ENCODE assay signal across 13 mouse cellular contexts in the genomic region with DNA sequence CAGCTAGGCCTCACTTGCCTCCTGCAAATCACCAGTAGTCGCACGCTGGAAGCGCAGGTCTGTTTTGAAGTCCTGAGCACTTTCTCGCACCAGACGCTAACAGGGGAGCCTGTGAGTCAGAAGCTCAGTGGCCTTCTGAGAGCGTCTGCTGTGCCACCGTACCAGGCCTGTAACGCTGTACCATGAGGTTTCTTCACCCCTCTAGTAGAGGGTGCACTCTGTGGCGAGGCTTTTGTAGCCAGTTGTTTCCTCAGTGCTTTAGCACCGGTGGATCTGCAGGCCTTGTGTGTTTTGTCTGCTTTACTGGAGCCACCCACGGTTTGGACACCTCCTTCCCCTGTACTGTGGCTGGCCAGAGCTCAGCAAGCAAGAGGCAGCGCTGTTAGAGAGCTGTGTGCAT. TPM values are rescaled to one million over a fixed set of nuclear protein-coding genes. Genes with fewer than 3 reads are reported as not detected.
DNase-seq lines count a peak whose midpoint lies in the region; ATAC-seq and TF ChIP-seq lines count a peak whose summit lies in the region.
"Had no signal": no experiment of that assay in that cellular context is flagged by ENCODE, and none has a peak within 500 bp of the region (broad histone marks: within the 10 kb centered on the region; RNA-seq: fewer than 3 reads in every experiment).

No protein-coding gene starts in this region.

- no peak for ATAC-seq in liver, embryonic 16.5 days (ENCODE audit: low read depth)
- ATAC-seq in liver, embryonic 11.5 days (replicated peaks; ENCODE audit: low FRiP score) = no peak

- peak overlapping the region; percentile 43 for H3K27ac ChIP-seq in gastrocnemius, adult 2 months
- H3K27ac ChIP-seq in liver, embryonic 16.5 days (ENCODE audit: low read length) = 0 out of 2 replicates have a peak overlapping the region, but pooled peaks have one; percentile 23
- no peak overlapping the region for H3K27ac ChIP-seq in liver, embryonic 11.5 days (ENCODE audit: low read depth, low read length)
- H3K27ac ChIP-seq in ES-Bruce4 (ENCODE audit: insufficient read depth, low read length) = no peak overlapping the region
- H3K27ac ChIP-seq: embryonic facial prominence, embryonic 15.5 days; limb, embryonic 15.5 days had no signal

- H3K4me1 ChIP-seq in liver, embryonic 16.5 days (ENCODE audit: control insufficient read depth, low read depth, low read length) = peaks cover 25% of the 10 kb centered on the region
- peaks cover 15% of the 10 kb centered on the region for H3K4me1 ChIP-seq in liver, embryonic 11.5 days (replicated peaks; ENCODE audit: control insufficient read depth, insufficient read depth, low read length)
- no peaks in the 10 kb centered on the region for H3K4me1 ChIP-seq in ES-Bruce4 (ENCODE audit: control insufficient read depth, insufficient read depth, low read length)

- no peak for TF ChIP-seq POLR2A in ES-Bruce4 (IDR thresholded peaks at IDR 0.05; ENCODE audit: insufficient read depth, low read length)

- no peak overlapping the region; the same call in 1 of the 2 replicates for H3K4me3 ChIP-seq in gastrocnemius, adult 2 months
- H3K4me3 ChIP-seq in liver, embryonic 16.5 days (ENCODE audit: low read depth, low read length) = no peak overlapping the region
- no peak overlapping the region for H3K4me3 ChIP-seq in liver, embryonic 11.5 days (ENCODE audit: low read depth, low read length)
- H3K4me3 ChIP-seq in ES-Bruce4 (ENCODE audit: low read depth, low read length) = peak overlapping the region; percentile 34; the same call in 1 of the 2 replicates
- H3K4me3 ChIP-seq: embryonic facial prominence, embryonic 15.5 days; limb, embryonic 15.5 days; myocyte had no signal

- TF ChIP-seq EP300 in ES-Bruce4 (IDR thresholded peaks at IDR 0.05; ENCODE audit: insufficient read depth, low read depth, low read length) = no peak

- no peak for DNase-seq in gastrocnemius, adult 2 months
- no peak for DNase-seq in gastrocnemius, adult 8-10 months (ENCODE audit: low spot score in 2 of 2)
- DNase-seq in liver, embryonic 11.5 days (ENCODE audit: low spot score) = no peak
- DNase-seq in 416B (ENCODE audit: low read depth) = peak; percentile 55
- DNase-seq in embryo, embryonic 11 days = no peak
- no peak for DNase-seq in layer of hippocampus, postnatal 10 days (ENCODE audit: low spot score in 2 of 2)
- DNase-seq: cerebellum, adult 11-12 months; kidney, adult 11 months had no signal

- intact Hi-C loops in gastrocnemius, adult 2 months (cut with DNase I) = no loop called here

- no peak overlapping the region for H3K9ac ChIP-seq in liver, embryonic 16.5 days (ENCODE audit: low read depth, low read length)
- no peak overlapping the region; the same call in 1 of the 2 replicates for H3K9ac ChIP-seq in liver, embryonic 11.5 days (ENCODE audit: low read depth, low read length)
- 0 out of 2 replicates have a peak overlapping the region, but pooled peaks have one; percentile 3 for H3K9ac ChIP-seq in ES-Bruce4 (ENCODE audit: low read depth, poor library complexity, severe bottlenecking)
- H3K9ac ChIP-seq: embryonic facial prominence, embryonic 15.5 days; limb, embryonic 15.5 days had no signal

- no peak for TF ChIP-seq CTCF in gastrocnemius, adult 2 months (IDR thresholded peaks at IDR 0.05)
- no peak for TF ChIP-seq CTCF in ES-Bruce4 (IDR thresholded peaks at IDR 0.05; ENCODE audit: low read depth, low read length)

- H3K27me3 ChIP-seq in liver, embryonic 16.5 days (ENCODE audit: control insufficient read depth, insufficient read depth, low read depth, low read length) = no peaks in the 10 kb centered on the region
- H3K27me3 ChIP-seq in liver, embryonic 11.5 days (replicated peaks; ENCODE audit: control insufficient read depth, insufficient read depth, low read length) = no peaks in the 10 kb centered on the region
- H3K27me3 ChIP-seq in ES-Bruce4 (ENCODE audit: control insufficient read depth, insufficient read depth, low read length, poor library complexity, severe bottlenecking) = no peaks in the 10 kb centered on the region
- H3K27me3 ChIP-seq: embryonic facial prominence, embryonic 15.5 days; limb, embryonic 15.5 days had no signal

- no peaks in the 10 kb centered on the region for H3K36me3 ChIP-seq in liver, embryonic 16.5 days (ENCODE audit: control insufficient read depth, insufficient read depth)
- no peaks in the 10 kb centered on the region for H3K36me3 ChIP-seq in liver, embryonic 11.5 days (ENCODE audit: control insufficient read depth, insufficient read depth, low read length)
- H3K36me3 ChIP-seq in ES-Bruce4 (ENCODE audit: control insufficient read depth, insufficient read depth, low read length, poor library complexity, severe bottlenecking) = no peaks in the 10 kb centered on the region
- H3K36me3 ChIP-seq: embryonic facial prominence, embryonic 15.5 days; limb, embryonic 15.5 days had no signal

- WGBS in liver, embryonic 16.5 days (ENCODE audit: insufficient replicate concordance) = 72% methylated on average over 12 of the region's 12 CpGs
- 70% methylated on average over 12 of the region's 12 CpGs for WGBS in liver, embryonic 11.5 days

- no peaks in the 10 kb centered on the region for H3K9me3 ChIP-seq in liver, embryonic 16.5 days (replicated peaks; ENCODE audit: control insufficient read depth, low read length)
- no peaks in the 10 kb centered on the region for H3K9me3 ChIP-seq in liver, embryonic 11.5 days (ENCODE audit: control insufficient read depth, low read length)
- no peaks in the 10 kb centered on the region for H3K9me3 ChIP-seq in ES-Bruce4 (replicated peaks; ENCODE audit: control insufficient read depth, insufficient read depth, low read length, poor library complexity, severe bottlenecking)
- H3K9me3 ChIP-seq: embryonic facial prominence, embryonic 15.5 days; limb, embryonic 15.5 days had no signal

- H3K4me2 ChIP-seq in liver, embryonic 16.5 days (ENCODE audit: low read depth, low read length) = no peak overlapping the region
- no peak overlapping the region for H3K4me2 ChIP-seq in liver, embryonic 11.5 days
- H3K4me2 ChIP-seq: embryonic facial prominence, embryonic 15.5 days; limb, embryonic 15.5 days had no signal

RNA-seq across cellular contexts. Expression of gene Dnajc3, which starts 4.3 kb away (rescaled TPM):
- total RNA-seq in gastrocnemius, adult 2 months (2021) = 10 to 100 TPM; 18.3 to 25.0 TPM
- 10 to 100 TPM; 15.9 to 21.0 (median 19.1) TPM for total RNA-seq in gastrocnemius, adult 8-10 months (2022)
- polyA plus RNA-seq in liver, embryonic 16.5 days (2015; fragmentation: Nextera tagmentation; extraction: Ambion mirVana) = 30.3 and 31.6 TPM in 2 replicates
- polyA plus RNA-seq in liver, embryonic 11.5 days (2014; fragmentation: Nextera tagmentation; extraction: Ambion mirVana) = 53.7 and 54.7 TPM in 2 replicates
- 32.4 and 33.2 TPM in 2 replicates for polyA plus RNA-seq in ES-Bruce4 (2011; ENCODE audit: insufficient read depth, insufficient read length, low read depth, missing spikeins)
- total RNA-seq in layer of hippocampus, postnatal 10 days (2021) = 10 to 100 TPM; 28.1 to 30.1 TPM

RNA-seq across cellular contexts. Expression of gene Dzip1, which starts 16.8 kb away (rescaled TPM):
- total RNA-seq in gastrocnemius, adult 2 months (2021) = 1 to 10 TPM; 1.6 to 2.6 TPM
- 1 to 10 TPM; 1.4 to 1.7 (median 1.6) TPM for total RNA-seq in gastrocnemius, adult 8-10 months (2022)
- polyA plus RNA-seq in liver, embryonic 16.5 days (2015; fragmentation: Nextera tagmentation; extraction: Ambion mirVana) = 1.4 and 1.7 TPM in 2 replicates
- 7.2 and 7.8 TPM in 2 replicates for polyA plus RNA-seq in liver, embryonic 11.5 days (2014; fragmentation: Nextera tagmentation; extraction: Ambion mirVana)
- 47.2 and 57.6 TPM in 2 replicates for polyA plus RNA-seq in ES-Bruce4 (2011; ENCODE audit: insufficient read depth, insufficient read length, low read depth, missing spikeins)
- total RNA-seq in layer of hippocampus, postnatal 10 days (2021) = 100 to 1,000 TPM; 127 to 138 TPM

Comparison
In these comparisons a context has a peak if more than half of its experiments do, and no peak if none do; other contexts are left out.
1. H3K27ac ChIP-seq: peak in gastrocnemius, adult 2 months (single experiment) and liver, embryonic 16.5 days (single experiment); none in liver, embryonic 11.5 days (single experiment) and ES-Bruce4 (single experiment).
2. RNA of gene Dzip1, which starts 16.8 kb away (total RNA-seq): 127 to 138 TPM in layer of hippocampus, postnatal 10 days; 1.6 to 2.6 TPM in gastrocnemius, adult 2 months and 1.4 to 1.7 TPM in gastrocnemius, adult 8-10 months; every median in the first group is over 10 times any median in the second.